Comparison of ENCODE assay signal across 7 mouse cellular contexts in genomic region chr6:72388791-72389329, GRCm38 (mm10). TPM values are rescaled to one million over a fixed set of nuclear protein-coding genes. Genes with fewer than 3 reads are reported as not detected.
DNase-seq lines count a peak whose midpoint lies in the region; ATAC-seq and TF ChIP-seq lines count a peak whose summit lies in the region.

No protein-coding gene starts in this region.

- WGBS in lung, adult 2 months = 58% methylated on average over 6 of the region's 6 CpGs
- WGBS in embryonic facial prominence, embryonic 13.5 days = 81% methylated on average over 6 of the region's 6 CpGs
- 74% methylated on average over 6 of the region's 6 CpGs for WGBS in intestine, postnatal 0 days

- no peak for TF ChIP-seq POLR2A in lung, adult 2 months (IDR thresholded peaks at IDR 0.05; ENCODE audit: borderline replicate concordance, extremely low read depth, low read depth, low read length)
- TF ChIP-seq POLR2A in myocyte (IDR thresholded peaks at IDR 0.05; ENCODE audit: insufficient read length, low read depth) = no peak

- DNase-seq in lung, adult 2 months = no peak
- DNase-seq in lung, postnatal 4 days = no peak
- DNase-seq in thymus, postnatal 4 days = no peak
- DNase-seq in layer of hippocampus, adult 9-11 months = no peak

- H3K4me3 ChIP-seq in lung, adult 2 months (replicated peaks; ENCODE audit: extremely low read depth, low read depth, low read length) = peak overlapping the region; percentile 50
- peak overlapping the region; percentile 62 for H3K4me3 ChIP-seq in embryonic facial prominence, embryonic 13.5 days
- peak overlapping the region; percentile 64 for H3K4me3 ChIP-seq in intestine, postnatal 0 days (ENCODE audit: low read depth, low read length)
- peak overlapping the region; percentile 80 for H3K4me3 ChIP-seq in myocyte

- no peak for ATAC-seq in embryonic facial prominence, embryonic 13.5 days (ENCODE audit: insufficient number of reproducible peaks, insufficient read depth, low FRiP score, low TSS enrichment, low read depth)
- ATAC-seq in intestine, postnatal 0 days = no peak

- no peaks in the 10 kb centered on the region for H3K9me3 ChIP-seq in embryonic facial prominence, embryonic 13.5 days
- no peaks in the 10 kb centered on the region for H3K9me3 ChIP-seq in intestine, postnatal 0 days (ENCODE audit: control insufficient read depth)

- H3ac ChIP-seq in myocyte (ENCODE audit: control insufficient read depth, insufficient read length) = no peak overlapping the region

- H3K27ac ChIP-seq in embryonic facial prominence, embryonic 13.5 days = peak overlapping the region; percentile 94; the same call in 1 of the 2 replicates
- H3K27ac ChIP-seq in intestine, postnatal 0 days (ENCODE audit: low read depth, low read length) = peak overlapping the region; percentile 99; the same call in 1 of the 2 replicates

- no peaks in the 10 kb centered on the region for H3K27me3 ChIP-seq in embryonic facial prominence, embryonic 13.5 days
- no peaks in the 10 kb centered on the region for H3K27me3 ChIP-seq in intestine, postnatal 0 days (replicated peaks; ENCODE audit: control insufficient read depth, insufficient read depth, low read length)
- no peaks in the 10 kb centered on the region for H3K27me3 ChIP-seq in myocyte (ENCODE audit: control insufficient read depth, insufficient read depth, insufficient read length)

- no peaks in the 10 kb centered on the region for H3K79me2 ChIP-seq in myocyte (ENCODE audit: control insufficient read depth, insufficient read depth)

- H3K9ac ChIP-seq in embryonic facial prominence, embryonic 13.5 days = peak overlapping the region; percentile 83; the same call in 1 of the 2 replicates
- H3K9ac ChIP-seq in intestine, postnatal 0 days (ENCODE audit: low read depth, low read length) = peak overlapping the region; percentile 91; the same call in 1 of the 2 replicates

- peak overlapping the region; percentile 77 for H3K4me2 ChIP-seq in embryonic facial prominence, embryonic 13.5 days
- H3K4me2 ChIP-seq in intestine, postnatal 0 days (replicated peaks; ENCODE audit: low read depth) = peak overlapping the region; percentile 78
- peak overlapping the region; percentile 79 for H3K4me2 ChIP-seq in myocyte (ENCODE audit: low read depth)

- TF ChIP-seq CTCF in lung, adult 2 months (IDR thresholded peaks at IDR 0.05; ENCODE audit: insufficient read depth, low read length) = no peak
- TF ChIP-seq CTCF in intestine, postnatal 0 days (IDR thresholded peaks at IDR 0.05; ENCODE audit: low read depth) = no peak

- peaks cover 8% of the 10 kb centered on the region for H3K4me1 ChIP-seq in lung, adult 2 months (ENCODE audit: control insufficient read depth, insufficient read depth, low read length)
- H3K4me1 ChIP-seq in embryonic facial prominence, embryonic 13.5 days = peaks cover 27% of the 10 kb centered on the region
- peaks cover 5% of the 10 kb centered on the region; the same call in 1 of the 2 replicates for H3K4me1 ChIP-seq in intestine, postnatal 0 days (replicated peaks; ENCODE audit: control insufficient read depth, insufficient read depth, low read length)

- peaks cover 31% of the 10 kb centered on the region for H3K36me3 ChIP-seq in embryonic facial prominence, embryonic 13.5 days
- peaks cover 39% of the 10 kb centered on the region for H3K36me3 ChIP-seq in intestine, postnatal 0 days (ENCODE audit: control insufficient read depth, insufficient read depth)
- peaks cover 3% of the 10 kb centered on the region for H3K36me3 ChIP-seq in myocyte (ENCODE audit: control insufficient read depth, insufficient read depth)

TF ChIP-seq in myocyte, 11 proteins besides CTCF, POLR2A, EP300 and RAD21:
- no peak for TF ChIP-seq MYOD1 (IDR thresholded peaks at IDR 0.05; ENCODE audit: control insufficient read depth in 1 of 3, insufficient read length in 2 of 3, low read depth in 2 of 3)
- no peak for TF ChIP-seq REST (IDR thresholded peaks at IDR 0.05; ENCODE audit: insufficient read depth, insufficient read length)
- TF ChIP-seq MYOG (IDR thresholded peaks at IDR 0.05; ENCODE audit: control insufficient read depth in 1 of 3, insufficient read depth in 1 of 3, insufficient read length in 2 of 3, low read depth in 2 of 3) = no peak
- TF ChIP-seq TCF12 (IDR thresholded peaks at IDR 0.05; ENCODE audit: insufficient read depth, poor library complexity, severe bottlenecking) = no peak
- TF ChIP-seq SRF (IDR thresholded peaks at IDR 0.05; ENCODE audit: control insufficient read depth, insufficient read length, low read depth) = no peak
- TF ChIP-seq POLR2AphosphoS2 (IDR thresholded peaks at IDR 0.05; ENCODE audit: insufficient read length, low read depth) = no peak
- no peak for TF ChIP-seq CEBPB (IDR thresholded peaks at IDR 0.05; ENCODE audit: insufficient read depth, poor library complexity, severe bottlenecking)
- no peak for TF ChIP-seq MAX (IDR thresholded peaks at IDR 0.05; ENCODE audit: low read depth)
- TF ChIP-seq E2F4 (IDR thresholded peaks at IDR 0.05; ENCODE audit: insufficient read depth) = no peak
- TF ChIP-seq TCF3 (IDR thresholded peaks at IDR 0.05; ENCODE audit: insufficient read length, low read depth) = no peak
- TF ChIP-seq USF1 (IDR thresholded peaks at IDR 0.05; ENCODE audit: low read depth) = no peak

RNA-seq across cellular contexts. Expression of gene Vamp8, which starts 1.6 kb away (rescaled TPM):
- 291 and 435 TPM in 2 replicates for polyA plus RNA-seq in lung, adult 2 months (2012; rRNA removed)
- polyA plus RNA-seq in embryonic facial prominence, embryonic 13.5 days (2015; fragmentation: Nextera tagmentation; extraction: Ambion mirVana) = 130 and 135 TPM in 2 replicates
- polyA plus RNA-seq in intestine, postnatal 0 days (2015; fragmentation: Nextera tagmentation; extraction: Ambion mirVana) = 450 and 453 TPM in 2 replicates
- 107 TPM for polyA plus RNA-seq in myocyte (2012; fragmentation: generic; extraction: Trizol)

RNA-seq across cellular contexts. Expression of gene Vamp5, which starts 8.6 kb away (rescaled TPM):
- 74.6 and 91.7 TPM in 2 replicates for polyA plus RNA-seq in lung, adult 2 months (2012; rRNA removed)
- polyA plus RNA-seq in embryonic facial prominence, embryonic 13.5 days (2015; fragmentation: Nextera tagmentation; extraction: Ambion mirVana) = 19.7 and 20.6 TPM in 2 replicates
- polyA plus RNA-seq in intestine, postnatal 0 days (2015; fragmentation: Nextera tagmentation; extraction: Ambion mirVana) = 14.9 and 16.6 TPM in 2 replicates
- 544 TPM for polyA plus RNA-seq in myocyte (2012; fragmentation: generic; extraction: Trizol)

RNA-seq across cellular contexts. Expression of gene Rnf181, which starts 22.1 kb away (rescaled TPM):
- 96.8 and 123 TPM in 2 replicates for polyA plus RNA-seq in lung, adult 2 months (2012; rRNA removed)
- polyA plus RNA-seq in embryonic facial prominence, embryonic 13.5 days (2015; fragmentation: Nextera tagmentation; extraction: Ambion mirVana) = 94.5 and 110 TPM in 2 replicates
- 122 and 132 TPM in 2 replicates for polyA plus RNA-seq in intestine, postnatal 0 days (2015; fragmentation: Nextera tagmentation; extraction: Ambion mirVana)
- polyA plus RNA-seq in myocyte (2012; fragmentation: generic; extraction: Trizol) = 169 TPM

RNA-seq across cellular contexts. Expression of gene Ggcx, which starts 25.2 kb away (rescaled TPM):
- 43.4 and 46.2 TPM in 2 replicates for polyA plus RNA-seq in lung, adult 2 months (2012; rRNA removed)
- polyA plus RNA-seq in embryonic facial prominence, embryonic 13.5 days (2015; fragmentation: Nextera tagmentation; extraction: Ambion mirVana) = 39.1 and 41.5 TPM in 2 replicates
- 6.2 and 6.8 TPM in 2 replicates for polyA plus RNA-seq in intestine, postnatal 0 days (2015; fragmentation: Nextera tagmentation; extraction: Ambion mirVana)
- 17.5 TPM for polyA plus RNA-seq in myocyte (2012; fragmentation: generic; extraction: Trizol)

RNA-seq across cellular contexts. Expression of gene Tmem150a, which starts 33.6 kb away (rescaled TPM):
- polyA plus RNA-seq in lung, adult 2 months (2012; rRNA removed) = 60.7 and 71.8 TPM in 2 replicates
- 10.8 and 11.1 TPM in 2 replicates for polyA plus RNA-seq in embryonic facial prominence, embryonic 13.5 days (2015; fragmentation: Nextera tagmentation; extraction: Ambion mirVana)
- polyA plus RNA-seq in intestine, postnatal 0 days (2015; fragmentation: Nextera tagmentation; extraction: Ambion mirVana) = 12.4 and 14.2 TPM in 2 replicates
- polyA plus RNA-seq in myocyte (2012; fragmentation: generic; extraction: Trizol) = 26.7 TPM
